Mouse (Mus musculus): Measurements from ENCODE around the gene 1700019N19Rik. TPM values are rescaled to one million over a fixed set of nuclear protein-coding genes. Genes with fewer than 3 reads are reported as not detected.
A peak's percentile ranks its signal among the peaks of the same experiment; 100 is the strongest.

Gene 1700019N19Rik
- polyA plus RNA-seq, 1 experiment from 2014 or later: not detected

GRCm38 (mm10) chr19:58815179-58815922 is 21.1 kb upstream of the 1700019N19Rik start:
- Histone ChIP-seq H3K27ac (no peak overlapping the region), H3K9ac (ENCODE audit: low read depth, low read length) (no peak overlapping the region), H3K4me1 (replicated peaks; ENCODE audit: insufficient read depth, low read length) (peaks cover 14% of the 10 kb centered on the region), H3K9me3 (replicated peaks; ENCODE audit: low read length) (no peaks in the 10 kb centered on the region), H3K27me3 (ENCODE audit: insufficient read depth, low read length) (no peaks in the 10 kb centered on the region), H3K36me3 (ENCODE audit: insufficient read depth, low read length) (0 out of 2 replicates have a peak, but pooled peaks cover 3% of the 10 kb centered on the region), H3K4me3 (replicated peaks; ENCODE audit: low read depth, low read length) (no peak overlapping the region), H3K4me2 (ENCODE audit: low read length) (no peak overlapping the region)
- DNase-seq (ENCODE audit: low spot score) (no peak), ATAC-seq (replicated peaks; ENCODE audit: low FRiP score, low read depth) (no peak)
- no peak for TF ChIP-seq CTCF (IDR thresholded peaks at IDR 0.05; ENCODE audit: low read depth)
- WGBS: 85% methylated on average over 13 of the region's 13 CpGs

GRCm38 (mm10) chr19:58810536-58810935 is 16.3 kb upstream of the 1700019N19Rik start:
- Histone ChIP-seq H3K36me3 (ENCODE audit: insufficient read depth, low read length) (no peaks in the 10 kb centered on the region), H3K27ac (no peak overlapping the region), H3K4me2 (ENCODE audit: low read length) (no peak overlapping the region), H3K9me3 (replicated peaks; ENCODE audit: low read length) (no peaks in the 10 kb centered on the region), H3K9ac (ENCODE audit: low read depth, low read length) (no peak overlapping the region), H3K4me3 (replicated peaks; ENCODE audit: low read depth, low read length) (no peak overlapping the region), H3K27me3 (ENCODE audit: insufficient read depth, low read length) (no peaks in the 10 kb centered on the region), H3K4me1 (replicated peaks; ENCODE audit: insufficient read depth, low read length) (no peaks in the 10 kb centered on the region)
- DNase-seq (ENCODE audit: low spot score) (no peak), ATAC-seq (replicated peaks; ENCODE audit: low FRiP score, low read depth) (no peak; the same call in 1 of the 2 replicates)
- TF ChIP-seq CTCF (IDR thresholded peaks at IDR 0.05; ENCODE audit: low read depth): no peak
- 72% methylated on average over 5 of the region's 5 CpGs for WGBS

DNA sequence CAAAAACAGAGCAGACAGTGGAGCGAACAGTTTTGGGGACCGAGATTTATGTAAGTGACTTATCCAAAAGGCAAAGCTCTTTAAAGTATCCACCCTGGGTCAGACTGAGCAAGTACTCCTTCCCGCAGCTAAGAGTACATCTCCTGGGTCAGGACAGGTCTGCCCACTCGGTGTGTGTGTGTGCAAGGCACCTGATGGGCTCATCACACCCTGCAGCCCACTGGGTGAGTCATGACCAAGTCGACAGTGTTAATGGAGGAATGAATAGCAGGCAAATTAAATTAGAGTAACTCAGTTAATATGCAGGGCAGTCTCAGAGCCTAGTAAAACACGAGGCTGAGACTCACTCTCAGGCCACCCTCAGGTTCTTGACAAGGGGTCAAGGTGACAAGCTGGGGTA is 14.6 kb upstream of the 1700019N19Rik start:
- TF ChIP-seq CTCF (IDR thresholded peaks at IDR 0.05; ENCODE audit: low read depth): no peak
- no peak for ATAC-seq (replicated peaks; ENCODE audit: low FRiP score, low read depth)
- H3K9me3 ChIP-seq (replicated peaks; ENCODE audit: low read length): no peaks in the 10 kb centered on the region
- H3K36me3 ChIP-seq (ENCODE audit: insufficient read depth, low read length): no peaks in the 10 kb centered on the region
- no peak overlapping the region for H3K9ac ChIP-seq (ENCODE audit: low read depth, low read length)
- no peak overlapping the region for H3K4me2 ChIP-seq (ENCODE audit: low read length)
- H3K27ac ChIP-seq: no peak overlapping the region
- no peaks in the 10 kb centered on the region for H3K27me3 ChIP-seq (ENCODE audit: insufficient read depth, low read length)
- H3K4me3 ChIP-seq (replicated peaks; ENCODE audit: low read depth, low read length): no peak overlapping the region
- no peaks in the 10 kb centered on the region for H3K4me1 ChIP-seq (replicated peaks; ENCODE audit: insufficient read depth, low read length)
- DNase-seq (ENCODE audit: low spot score): no peak
- WGBS: 82% methylated on average over 6 of the region's 6 CpGs

DNA sequence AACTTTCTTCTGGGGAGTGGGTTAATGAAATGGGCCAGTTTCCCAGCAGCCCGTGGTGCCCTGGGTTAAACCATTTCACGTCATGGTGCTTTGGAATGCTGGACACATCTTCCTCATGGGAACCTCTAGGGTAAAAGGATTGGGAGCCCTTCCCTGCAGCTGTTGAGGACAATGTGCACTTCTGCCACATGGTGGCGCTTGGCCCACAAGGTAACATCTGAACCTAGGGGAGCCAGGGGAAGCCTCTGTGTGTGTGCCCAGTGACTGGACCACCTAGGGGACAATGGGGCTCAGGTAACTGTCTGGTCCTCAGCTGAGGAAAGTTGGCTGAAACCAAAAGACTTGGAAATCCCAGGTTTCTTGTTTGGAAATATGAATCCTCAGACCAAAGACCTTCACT is 12.1 kb upstream of the 1700019N19Rik start:
- DNase-seq (ENCODE audit: low spot score) (peak; percentile 87), ATAC-seq (replicated peaks; ENCODE audit: low FRiP score, low read depth) (peak; percentile 29; the same call in 1 of the 2 replicates)
- Histone ChIP-seq H3K9ac (ENCODE audit: low read depth, low read length) (no peak overlapping the region), H3K4me2 (ENCODE audit: low read length) (no peak overlapping the region), H3K9me3 (replicated peaks; ENCODE audit: low read length) (no peaks in the 10 kb centered on the region), H3K4me1 (replicated peaks; ENCODE audit: insufficient read depth, low read length) (no peaks in the 10 kb centered on the region), H3K27me3 (ENCODE audit: insufficient read depth, low read length) (no peaks in the 10 kb centered on the region), H3K4me3 (replicated peaks; ENCODE audit: low read depth, low read length) (no peak overlapping the region), H3K36me3 (ENCODE audit: insufficient read depth, low read length) (no peaks in the 10 kb centered on the region), H3K27ac (no peak overlapping the region)
- TF ChIP-seq CTCF (IDR thresholded peaks at IDR 0.05; ENCODE audit: low read depth): peak; percentile 93
- 6% methylated on average over 3 of the region's 3 CpGs for WGBS

DNA sequence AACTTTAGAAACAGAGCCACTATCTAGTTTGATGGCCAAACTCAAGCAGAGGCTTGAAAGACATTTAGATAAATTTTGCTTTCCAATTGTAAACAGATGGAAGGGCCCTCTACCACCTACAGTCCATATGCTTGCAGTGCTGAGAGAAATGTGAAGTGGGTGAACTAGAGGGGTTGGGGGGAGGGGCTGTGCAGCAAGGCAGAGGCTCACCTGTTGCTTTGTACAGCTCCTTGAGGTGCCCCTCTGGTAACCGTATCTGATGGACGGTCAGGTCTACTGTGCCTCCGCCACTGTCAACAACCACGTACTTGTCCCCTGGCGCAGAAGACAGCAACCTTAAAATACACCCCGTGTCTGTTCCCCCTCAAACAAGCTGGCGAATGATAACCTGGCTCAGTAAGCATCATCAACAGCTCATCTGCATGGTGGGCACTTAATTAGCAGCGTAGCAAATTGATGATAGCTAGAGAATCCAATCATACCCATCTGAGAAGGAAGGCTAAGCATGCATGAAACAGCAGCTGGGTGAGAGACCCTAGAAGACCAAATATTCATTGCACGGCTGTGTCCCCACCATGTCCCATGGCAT is 11.0 kb upstream of the 1700019N19Rik start:
- Histone ChIP-seq H3K27me3 (ENCODE audit: insufficient read depth, low read length) (no peaks in the 10 kb centered on the region), H3K4me1 (replicated peaks; ENCODE audit: insufficient read depth, low read length) (no peaks in the 10 kb centered on the region), H3K9ac (ENCODE audit: low read depth, low read length) (no peak overlapping the region), H3K4me2 (ENCODE audit: low read length) (no peak overlapping the region), H3K27ac (no peak overlapping the region), H3K9me3 (replicated peaks; ENCODE audit: low read length) (no peaks in the 10 kb centered on the region), H3K4me3 (replicated peaks; ENCODE audit: low read depth, low read length) (no peak overlapping the region), H3K36me3 (ENCODE audit: insufficient read depth, low read length) (no peaks in the 10 kb centered on the region)
- ATAC-seq (replicated peaks; ENCODE audit: low FRiP score, low read depth) (no peak), DNase-seq (ENCODE audit: low spot score) (no peak)
- no peak for TF ChIP-seq CTCF (IDR thresholded peaks at IDR 0.05; ENCODE audit: low read depth)
- WGBS: 88% methylated on average over 9 of the region's 9 CpGs

- 61% methylated on average over 12 of the region's 12 CpGs for WGBS
Measured at GRCm38 (mm10) chr19:58795114-58795669, 931 bp upstream of the 1700019N19Rik start.

More at GRCm38 (mm10) chr19:58795114-58795669, 931 bp upstream of the 1700019N19Rik start:
- Histone ChIP-seq H3K27ac (no peak overlapping the region), H3K9ac (ENCODE audit: low read depth, low read length) (no peak overlapping the region), H3K36me3 (ENCODE audit: insufficient read depth, low read length) (0 out of 2 replicates have a peak, but pooled peaks cover 10% of the 10 kb centered on the region), H3K9me3 (replicated peaks; ENCODE audit: low read length) (no peaks in the 10 kb centered on the region), H3K4me3 (replicated peaks; ENCODE audit: low read depth, low read length) (no peak overlapping the region), H3K27me3 (ENCODE audit: insufficient read depth, low read length) (no peaks in the 10 kb centered on the region), H3K4me1 (replicated peaks; ENCODE audit: insufficient read depth, low read length) (no peaks in the 10 kb centered on the region), H3K4me2 (ENCODE audit: low read length) (no peak overlapping the region)
- TF ChIP-seq CTCF (IDR thresholded peaks at IDR 0.05; ENCODE audit: low read depth): no peak
- no peak for DNase-seq (ENCODE audit: low spot score)
- ATAC-seq (replicated peaks; ENCODE audit: low FRiP score, low read depth): no peak
